Mouse (Mus musculus) neural tube, embryonic 14.5 days (tissue): ENCODE data around the gene Cox10. TPM values are rescaled to one million over a fixed set of nuclear protein-coding genes. Genes with fewer than 3 reads are reported as not detected.
A peak's percentile ranks its signal among the peaks of the same experiment; 100 is the strongest.

ENCODE experiments used
- ATAC-seq: fragments of 200-750 bp; cut with Nextera tagmentation; 2 replicates; pipeline ENCODE4 v1.8.0; 2017; ENCODE audit warnings: low read depth, mild to moderate bottlenecking, moderate TSS enrichment, moderate library complexity
- H3K27ac ChIP-seq: fragments of 300-500 bp; sonication (generic); 2 replicates; pipeline ENCODE4 v1.5.1; 2014; ENCODE audit warnings: low read depth, mild to moderate bottlenecking, control low read depth, low read length, moderate library complexity, mixed read lengths
- H3K27me3 ChIP-seq: fragments of 300-500 bp; sonication (generic); 2 replicates; pipeline ENCODE4 v1.6.1; 2014; ENCODE audit warnings: low read length; ENCODE audit not compliant: control insufficient read depth, insufficient read depth
- H3K36me3 ChIP-seq: fragments of 300-500 bp; sonication (generic); 2 replicates; pipeline ENCODE4 v1.6.1; 2014; ENCODE audit warnings: low read length, mixed read lengths; ENCODE audit not compliant: control insufficient read depth, insufficient read depth
- H3K4me1 ChIP-seq: fragments of 300-500 bp; sonication (generic); 2 replicates; pipeline ENCODE4 v1.6.1; 2014; ENCODE audit warnings: low read length; ENCODE audit not compliant: control insufficient read depth, insufficient read depth
- H3K4me2 ChIP-seq: fragments of 300-500 bp; sonication (generic); 2 replicates; pipeline ENCODE4 v1.6.1; 2014; ENCODE audit warnings: mild to moderate bottlenecking, low read depth, low read length, control low read depth
- H3K4me3 ChIP-seq: fragments of 300-500 bp; sonication (generic); 2 replicates; pipeline ENCODE4 v1.5.1; 2014; ENCODE audit warnings: low read depth, low read length, control low read depth, mixed read lengths
- H3K9ac ChIP-seq: fragments of 300-500 bp; sonication (generic); replicated peaks from 2 replicates; pipeline ENCODE4 v1.6.1; 2014; ENCODE audit warnings: low read depth, mild to moderate bottlenecking, control low read depth, low read length, mixed read lengths
- H3K9me3 ChIP-seq: fragments of 300-500 bp; sonication (generic); 2 replicates; pipeline ENCODE4 v1.6.1; 2016; ENCODE audit warnings: low read length; ENCODE audit not compliant: control insufficient read depth
- WGBS: fragments of 180-500 bp; shearing (Covaris S2); extraction: QIAGEN DNeasy Blood & Tissue Kit; methylation state at CpG from one replicate; pipeline ENCODE4 v1.1.7; 2014; 5-methylcytosine and 5-hydroxymethylcytosine counted together
- polyA plus RNA-seq: library from polyadenylated mRNA; unstranded; fragments of >200 nt; fragmentation: Nextera tagmentation; extraction: Ambion mirVana; gene quantifications from 2 replicates; pipeline ENCODE4 v1.2.1, GENCODE M21; 2014

Cox10 gene
- polyA plus RNA-seq, 1 experiment from 2014 or later = 29.0 TPM

DNA sequence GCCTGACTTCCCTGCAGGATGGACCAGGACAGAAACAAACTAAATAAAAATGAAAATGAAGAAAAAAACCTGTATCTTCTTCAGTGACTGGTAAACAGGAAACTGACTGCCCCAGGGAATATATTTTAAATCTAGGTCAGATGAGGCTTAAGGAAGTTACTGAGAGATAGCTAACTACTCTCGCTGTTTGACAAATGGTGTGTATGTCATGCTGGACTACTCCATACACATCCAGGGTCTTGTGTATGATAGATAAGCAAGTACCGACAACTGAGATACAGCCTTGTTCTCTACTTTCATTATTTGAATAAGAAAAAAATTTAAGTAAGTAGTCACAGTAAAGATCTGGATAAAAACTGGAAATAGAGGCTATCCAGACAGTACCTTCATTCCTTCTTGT lies 20.0 kb downstream of the Cox10 start:
- 93% methylated on average over 2 of the region's 2 CpGs for WGBS
- Histone ChIP-seq H3K36me3 (no peaks in the 10 kb centered on the region), H3K4me1 (no peaks in the 10 kb centered on the region), H3K4me3 (no peak overlapping the region), H3K4me2 (no peak overlapping the region), H3K27ac (no peak overlapping the region), H3K27me3 (no peaks in the 10 kb centered on the region), H3K9ac (no peak overlapping the region), H3K9me3 (no peaks in the 10 kb centered on the region)
- ATAC-seq = no peak

DNA sequence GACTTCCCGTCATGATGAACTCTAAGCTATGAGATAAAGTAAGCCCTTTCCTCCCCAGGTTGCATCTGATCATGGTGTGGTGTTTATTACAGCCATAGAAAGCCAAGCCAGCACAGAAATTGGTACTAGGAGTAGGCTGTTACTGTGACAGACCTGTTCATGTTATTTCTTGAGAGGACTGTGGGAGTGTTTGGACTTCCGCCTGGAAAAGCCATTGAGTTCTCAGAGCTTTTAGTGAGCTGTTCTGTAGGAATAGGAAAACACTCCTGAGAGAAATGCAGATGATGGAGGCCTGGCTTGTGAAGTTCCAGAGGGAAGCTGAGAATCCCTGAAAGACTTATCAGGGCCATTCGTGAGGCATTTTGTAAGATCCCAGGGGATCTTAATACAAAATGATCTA lies 20.8 kb downstream of the Cox10 start:
- Histone ChIP-seq H3K9ac (no peak overlapping the region), H3K4me3 (no peak overlapping the region), H3K9me3 (no peaks in the 10 kb centered on the region), H3K27me3 (no peaks in the 10 kb centered on the region), H3K4me2 (no peak overlapping the region), H3K4me1 (no peaks in the 10 kb centered on the region), H3K36me3 (no peaks in the 10 kb centered on the region), H3K27ac (no peak overlapping the region)
- no peak for ATAC-seq
- 84% methylated on average over 3 of the region's 3 CpGs for WGBS

DNA sequence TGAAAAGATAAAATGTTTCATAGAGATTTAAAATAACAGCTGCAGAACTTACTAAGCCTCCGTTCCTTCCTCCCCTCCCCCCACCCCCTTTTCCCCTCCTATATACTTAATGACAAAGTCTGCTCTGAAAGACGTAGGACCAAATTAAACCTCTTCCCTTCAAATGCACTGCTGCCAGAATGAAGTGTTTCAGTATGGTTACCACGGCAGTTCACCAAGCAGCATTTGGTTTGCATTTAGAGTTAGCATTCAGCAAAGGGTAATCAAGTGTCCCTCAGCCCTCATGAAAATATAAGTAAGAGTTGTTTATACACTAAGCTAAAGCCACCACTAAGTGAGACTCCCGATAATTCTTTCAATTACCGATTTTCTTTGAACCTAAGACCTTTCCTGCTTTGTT lies 25.9 kb downstream of the Cox10 start:
- no peaks in the 10 kb centered on the region for H3K27me3 ChIP-seq
- no peaks in the 10 kb centered on the region for H3K9me3 ChIP-seq
- H3K4me1 ChIP-seq = 0 out of 2 replicates have a peak, but pooled peaks cover 4% of the 10 kb centered on the region
- ATAC-seq = no peak
- H3K36me3 ChIP-seq = no peaks in the 10 kb centered on the region
- H3K27ac ChIP-seq = no peak overlapping the region
- no peak overlapping the region for H3K4me2 ChIP-seq
- WGBS = 82% methylated on average over 5 of the region's 5 CpGs
- no peak overlapping the region for H3K4me3 ChIP-seq
- no peak overlapping the region for H3K9ac ChIP-seq

DNA sequence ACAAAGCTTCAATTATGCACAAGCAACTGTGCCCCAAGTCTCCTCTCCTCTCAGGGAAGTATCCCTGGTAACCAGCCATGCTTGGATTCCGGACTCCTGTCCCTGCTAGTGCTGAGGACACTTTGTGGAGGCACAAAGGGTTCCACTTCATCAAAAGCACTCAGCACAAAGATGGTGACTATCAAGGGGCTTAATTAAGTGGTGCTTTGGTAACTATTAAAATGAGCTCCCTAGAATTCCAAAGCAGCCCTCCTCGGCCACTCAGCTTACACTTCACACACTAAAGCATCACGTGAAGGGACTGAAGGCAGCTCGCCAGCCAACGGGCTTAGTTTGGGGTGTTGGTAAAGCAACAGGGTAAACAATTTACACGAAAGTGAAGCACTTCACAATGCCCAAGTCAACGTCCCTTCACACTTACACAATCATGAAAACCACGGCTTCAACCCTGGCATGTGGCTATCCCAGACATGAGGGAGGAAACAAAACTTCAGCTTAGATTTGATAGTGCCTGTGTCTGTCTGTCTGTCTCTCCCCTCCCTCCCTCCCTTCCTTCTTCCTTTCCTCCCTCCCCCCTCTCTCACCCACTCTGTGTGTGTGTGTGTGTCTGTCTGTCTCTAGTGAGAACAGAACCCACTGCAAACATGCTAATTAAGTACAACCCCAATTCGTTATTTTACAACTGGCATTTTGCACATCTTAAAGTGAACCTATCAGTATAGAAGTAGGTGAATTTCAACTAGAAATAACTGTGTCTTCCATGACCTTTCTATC lies 27.9 kb downstream of the Cox10 start:
- Histone ChIP-seq H3K27ac (no peak overlapping the region; the same call in 1 of the 2 replicates), H3K4me2 (no peak overlapping the region), H3K27me3 (no peaks in the 10 kb centered on the region), H3K4me3 (no peak overlapping the region), H3K9me3 (no peaks in the 10 kb centered on the region), H3K9ac (no peak overlapping the region), H3K4me1 (0 out of 2 replicates have a peak, but pooled peaks cover 4% of the 10 kb centered on the region), H3K36me3 (no peaks in the 10 kb centered on the region)
- WGBS = 38% methylated on average over 9 of the region's 9 CpGs
- ATAC-seq = peak; percentile 71

DNA sequence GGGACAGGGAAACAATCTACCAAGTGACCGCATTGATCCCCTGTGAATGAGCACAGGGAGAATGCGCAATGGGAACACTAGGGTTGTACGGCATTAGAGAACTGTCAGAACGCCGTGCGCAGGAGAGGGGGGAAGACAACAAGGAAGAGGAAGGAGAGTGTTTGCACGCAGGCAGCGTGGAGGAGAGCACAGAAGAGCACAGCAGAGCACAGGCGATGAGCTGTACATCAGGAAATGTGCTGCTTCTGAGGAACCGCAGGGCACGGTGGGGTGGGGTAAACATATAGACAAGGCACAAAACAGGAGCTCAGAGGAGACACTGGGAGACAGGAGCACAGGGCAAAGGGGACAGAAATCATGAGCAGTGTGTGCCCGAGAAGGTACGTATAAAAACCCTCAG lies 31.8 kb downstream of the Cox10 start:
- Histone ChIP-seq H3K9me3 (no peaks in the 10 kb centered on the region), H3K27ac (no peak overlapping the region), H3K4me2 (no peak overlapping the region), H3K27me3 (no peaks in the 10 kb centered on the region), H3K4me3 (no peak overlapping the region), H3K4me1 (0 out of 2 replicates have a peak, but pooled peaks cover 4% of the 10 kb centered on the region), H3K36me3 (no peaks in the 10 kb centered on the region), H3K9ac (no peak overlapping the region)
- WGBS = 93% methylated on average over 13 of the region's 13 CpGs
- no peak for ATAC-seq

DNA sequence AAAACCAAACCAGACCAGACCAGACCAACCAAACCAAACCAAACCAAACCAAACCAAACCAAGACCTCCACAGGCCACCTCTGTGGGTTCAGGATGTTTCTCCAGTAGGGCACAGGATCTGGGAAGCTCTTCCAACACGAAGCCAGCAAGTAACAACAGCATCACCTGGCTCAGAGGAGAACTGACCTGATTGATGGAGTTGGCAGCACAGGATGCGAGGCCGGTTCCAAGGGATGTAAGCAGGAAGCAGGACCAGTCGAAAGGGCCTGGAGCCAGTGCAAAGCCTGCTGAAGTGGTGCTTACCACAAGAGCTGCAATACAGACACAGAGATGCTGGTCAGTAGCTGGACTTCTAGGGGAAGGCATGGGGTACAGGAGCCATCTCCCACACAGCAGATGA lies 34.2 kb downstream of the Cox10 start:
- no peaks in the 10 kb centered on the region for H3K9me3 ChIP-seq
- ATAC-seq = no peak
- H3K36me3 ChIP-seq = no peaks in the 10 kb centered on the region
- 91% methylated on average over 4 of the region's 4 CpGs for WGBS
- H3K27ac ChIP-seq = no peak overlapping the region
- no peak overlapping the region for H3K4me2 ChIP-seq
- no peak overlapping the region for H3K4me3 ChIP-seq
- no peaks in the 10 kb centered on the region for H3K27me3 ChIP-seq
- H3K9ac ChIP-seq = no peak overlapping the region
- H3K4me1 ChIP-seq = 0 out of 2 replicates have a peak, but pooled peaks cover 4% of the 10 kb centered on the region

DNA sequence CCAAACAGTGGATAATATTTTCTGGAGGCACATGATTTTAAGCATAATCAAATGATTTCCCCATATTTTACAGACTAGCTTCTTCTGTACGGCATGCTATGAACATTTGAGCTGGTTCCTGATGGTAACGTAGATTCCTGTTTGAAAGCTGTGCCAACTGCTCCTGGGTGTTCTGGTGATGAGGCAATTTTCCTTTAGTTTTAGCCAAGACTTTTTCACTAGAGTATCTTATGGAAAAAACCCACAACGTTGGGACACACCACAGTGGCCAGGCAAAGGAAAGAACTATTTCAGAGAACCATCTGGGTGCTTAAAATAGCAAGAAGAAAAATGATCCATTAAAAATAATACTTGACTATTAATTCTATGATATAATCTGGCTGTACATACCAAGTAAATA lies 35.2 kb downstream of the Cox10 start:
- H3K9me3 ChIP-seq = no peaks in the 10 kb centered on the region
- H3K36me3 ChIP-seq = no peaks in the 10 kb centered on the region
- no peak overlapping the region for H3K4me2 ChIP-seq
- no peak overlapping the region for H3K27ac ChIP-seq
- H3K4me1 ChIP-seq = no peaks in the 10 kb centered on the region
- 94% methylated on average over 3 of the region's 3 CpGs for WGBS
- H3K9ac ChIP-seq = no peak overlapping the region
- no peak overlapping the region for H3K4me3 ChIP-seq
- H3K27me3 ChIP-seq = no peaks in the 10 kb centered on the region
- no peak for ATAC-seq

DNA sequence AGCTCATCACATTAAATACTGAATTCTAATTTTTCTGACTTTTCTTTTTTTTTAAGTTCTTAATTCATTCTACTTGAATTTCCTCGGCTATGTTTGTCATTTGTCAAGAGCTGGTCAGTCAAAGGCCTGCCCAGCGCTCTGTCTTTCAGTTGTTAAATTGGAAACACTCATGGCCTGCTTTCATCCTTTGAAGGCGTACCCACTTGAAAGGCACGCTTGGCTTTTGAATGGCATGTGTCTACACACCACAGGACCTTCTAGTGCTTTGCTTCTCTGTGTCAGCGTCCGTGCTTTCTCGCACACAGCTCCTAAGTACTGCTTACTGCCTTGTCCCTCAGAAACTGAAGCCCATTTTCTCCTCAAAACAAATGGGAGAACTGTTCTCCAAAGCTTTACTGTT lies 38.0 kb downstream of the Cox10 start:
- Histone ChIP-seq H3K4me2 (no peak overlapping the region), H3K9ac (no peak overlapping the region), H3K4me3 (no peak overlapping the region), H3K4me1 (no peaks in the 10 kb centered on the region), H3K27me3 (no peaks in the 10 kb centered on the region), H3K9me3 (no peaks in the 10 kb centered on the region), H3K27ac (no peak overlapping the region), H3K36me3 (no peaks in the 10 kb centered on the region)
- 81% methylated on average over 7 of the region's 7 CpGs for WGBS
- no peak for ATAC-seq

DNA sequence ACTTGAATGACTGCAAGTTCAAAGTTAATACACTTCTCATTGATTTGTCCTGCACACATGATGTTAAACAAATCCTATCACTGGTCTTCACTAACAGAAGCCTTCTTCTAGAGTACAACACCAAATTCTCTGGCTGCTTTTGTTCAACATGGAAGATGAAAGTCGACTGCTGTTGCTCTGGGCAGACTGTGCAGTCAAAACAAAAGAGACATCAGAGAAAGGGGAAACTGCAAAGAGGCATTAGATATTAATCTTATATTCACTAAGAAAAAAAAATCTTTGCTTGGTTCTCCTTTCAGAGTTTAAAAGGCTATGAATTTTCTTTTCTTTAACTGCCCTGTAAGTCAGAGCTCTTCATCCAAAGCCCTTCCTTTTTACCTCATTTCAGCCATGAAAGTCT lies 39.7 kb downstream of the Cox10 start:
- no peak for ATAC-seq
- no peaks in the 10 kb centered on the region for H3K36me3 ChIP-seq
- H3K9ac ChIP-seq = no peak overlapping the region
- no peak overlapping the region for H3K4me3 ChIP-seq
- no peak overlapping the region for H3K27ac ChIP-seq
- WGBS = 51% methylated on average over 1 of the region's 1 CpGs
- H3K9me3 ChIP-seq = no peaks in the 10 kb centered on the region
- H3K4me2 ChIP-seq = no peak overlapping the region
- H3K27me3 ChIP-seq = no peaks in the 10 kb centered on the region
- H3K4me1 ChIP-seq = no peaks in the 10 kb centered on the region
